In genomic region chr10:39434758-39435448, GRCm38 (mm10) we compare ENCODE assay signal across 18 mouse cellular contexts.
DNase-seq lines count a peak whose midpoint lies in the region; ATAC-seq and TF ChIP-seq lines count a peak whose summit lies in the region.
"Had no signal": no experiment of that assay in that cellular context is flagged by ENCODE, and none has a peak within 500 bp of the region (broad histone marks: within the 10 kb centered on the region; RNA-seq: fewer than 3 reads in every experiment).

No protein-coding gene starts in this region.

- DNase-seq in hindbrain, postnatal 0 days (ENCODE audit: low spot score) = no peak
- no peak for DNase-seq in thymus, postnatal 14 days
- no peak for DNase-seq in spleen, postnatal 4 days (ENCODE audit: low spot score in 2 of 2)
- no peak for DNase-seq in urinary bladder, postnatal 25 days (ENCODE audit: low spot score)
- DNase-seq: cerebellum, postnatal 14 days; gastrocnemius, adult 2 months; kidney, adult 9 months; thymus, postnatal 25 days had no signal

- H3K9ac ChIP-seq in hindbrain, embryonic 13.5 days = no peak overlapping the region
- H3K9ac ChIP-seq in hindbrain, postnatal 0 days (replicated peaks; ENCODE audit: low read length) = no peak overlapping the region
- H3K9ac ChIP-seq: embryonic facial prominence, embryonic 12.5 days; forebrain, embryonic 12.5 days; lung, embryonic 15.5 days had no signal

- H3K27ac ChIP-seq in hindbrain, embryonic 13.5 days = peak overlapping the region; percentile 1; the same call in 1 of the 2 replicates
- H3K27ac ChIP-seq in hindbrain, postnatal 0 days = no peak overlapping the region
- H3K27ac ChIP-seq in embryonic fibroblast, embryonic 13.5 days (ENCODE audit: insufficient read depth, low read length) = 0 out of 2 replicates have a peak overlapping the region, but pooled peaks have one; percentile 8
- H3K27ac ChIP-seq: embryonic facial prominence, embryonic 12.5 days; forebrain, embryonic 12.5 days; gastrocnemius, adult 2 months; hindbrain, embryonic 10.5 days; lung, embryonic 15.5 days; midbrain, embryonic 10.5 days had no signal

- ATAC-seq in hindbrain, embryonic 13.5 days (ENCODE audit: low FRiP score) = no peak
- no peak for ATAC-seq in hindbrain, postnatal 0 days
- ATAC-seq in CD4-positive, CD25-positive, alpha-beta regulatory T cell, adult 4 months = peak; percentile 69
- ATAC-seq in megakaryocyte-erythroid progenitor cell, adult 5-6 weeks (replicated peaks; ENCODE audit: low FRiP score, low TSS enrichment, poor library complexity, severe bottlenecking) = peak; percentile 52; the same call in 1 of the 2 replicates

- no peak overlapping the region for H3K4me2 ChIP-seq in hindbrain, embryonic 13.5 days
- no peak overlapping the region for H3K4me2 ChIP-seq in hindbrain, postnatal 0 days (ENCODE audit: low read depth, low read length)
- H3K4me2 ChIP-seq: embryonic facial prominence, embryonic 12.5 days; forebrain, embryonic 12.5 days; liver, embryonic 11.5 days; lung, embryonic 15.5 days had no signal

- H3K4me3 ChIP-seq in hindbrain, embryonic 13.5 days = no peak overlapping the region
- H3K4me3 ChIP-seq in hindbrain, postnatal 0 days (ENCODE audit: low read length) = no peak overlapping the region
- H3K4me3 ChIP-seq in embryonic fibroblast, embryonic 13.5 days (ENCODE audit: insufficient read depth, low read length) = no peak overlapping the region
- H3K4me3 ChIP-seq: embryonic facial prominence, embryonic 12.5 days; forebrain, embryonic 12.5 days; gastrocnemius, adult 2 months; hindbrain, embryonic 10.5 days; lung, embryonic 15.5 days; midbrain, embryonic 10.5 days had no signal

- 67% methylated on average over 8 of the region's 8 CpGs for WGBS in hindbrain, embryonic 13.5 days
- 68% methylated on average over 8 of the region's 8 CpGs for WGBS in hindbrain, postnatal 0 days

- peaks cover 79% of the 10 kb centered on the region for H3K4me1 ChIP-seq in hindbrain, embryonic 13.5 days (replicated peaks)
- peaks cover 11% of the 10 kb centered on the region for H3K4me1 ChIP-seq in hindbrain, postnatal 0 days (ENCODE audit: insufficient read depth, low read length)
- H3K4me1 ChIP-seq in embryonic fibroblast, embryonic 13.5 days (ENCODE audit: control insufficient read depth, insufficient read depth, low read length) = peaks cover 16% of the 10 kb centered on the region
- H3K4me1 ChIP-seq: lung, embryonic 15.5 days had no signal

- no peak for TF ChIP-seq POLR2A in embryonic fibroblast, embryonic 13.5 days (IDR thresholded peaks at IDR 0.05; ENCODE audit: low read depth, low read length)

- TF ChIP-seq CTCF in hindbrain, postnatal 0 days (IDR thresholded peaks at IDR 0.05; ENCODE audit: low read depth) = no peak
- TF ChIP-seq CTCF in embryonic fibroblast, embryonic 13.5 days (IDR thresholded peaks at IDR 0.05; ENCODE audit: borderline replicate concordance, insufficient read depth, low read length) = no peak

- H3K27me3 ChIP-seq in hindbrain, embryonic 13.5 days = no peaks in the 10 kb centered on the region
- H3K27me3 ChIP-seq in hindbrain, postnatal 0 days (ENCODE audit: insufficient read depth, low read length) = no peaks in the 10 kb centered on the region
- H3K27me3 ChIP-seq: embryonic facial prominence, embryonic 12.5 days; forebrain, embryonic 12.5 days; lung, embryonic 15.5 days had no signal

- no peaks in the 10 kb centered on the region for H3K9me3 ChIP-seq in hindbrain, embryonic 13.5 days
- no peaks in the 10 kb centered on the region for H3K9me3 ChIP-seq in hindbrain, postnatal 0 days (ENCODE audit: low read length)
- H3K9me3 ChIP-seq: embryonic facial prominence, embryonic 12.5 days; forebrain, embryonic 12.5 days; hindbrain, embryonic 10.5 days; lung, embryonic 15.5 days; midbrain, embryonic 10.5 days had no signal

- no peaks in the 10 kb centered on the region for H3K36me3 ChIP-seq in hindbrain, embryonic 13.5 days
- no peaks in the 10 kb centered on the region for H3K36me3 ChIP-seq in hindbrain, postnatal 0 days (ENCODE audit: insufficient read depth, low read length)
- H3K36me3 ChIP-seq: embryonic facial prominence, embryonic 12.5 days; forebrain, embryonic 12.5 days; hindbrain, embryonic 10.5 days; lung, embryonic 15.5 days; midbrain, embryonic 10.5 days had no signal

Comparison
In these comparisons a context has a peak if more than half of its experiments do, and no peak if none do; other contexts are left out.
1. ATAC-seq: peak in CD4-positive, CD25-positive, alpha-beta regulatory T cell, adult 4 months (single experiment) and megakaryocyte-erythroid progenitor cell, adult 5-6 weeks (single experiment); none in hindbrain, embryonic 13.5 days (single experiment) and hindbrain, postnatal 0 days (single experiment).